Mouse (Mus musculus) adrenal gland, postnatal 25 days (tissue): ENCODE measurements around the gene Gm21987. TPM values are rescaled to one million over a fixed set of nuclear protein-coding genes. Genes with fewer than 3 reads are reported as not detected.

Experiments used
- DNase-seq: peaks from one replicate; pipeline ENCODE4 v3.0.0; 2021; ENCODE audit warnings: mixed read lengths
- total RNA-seq: library from RNA; stranded (reverse); gene quantifications from 2 replicates; pipeline ENCODE4 v1.2.3, GENCODE M21; 2021

Gene Gm21987
- total RNA-seq, 1 experiment from 2014 or later, result not detected

- DNase-seq, result no peak
Observed at GRCm38 (mm10) chr16:38349881-38350280, 3.0 kb downstream of the Gm21987 start.

GRCm38 (mm10) chr16:38350361-38350855 is 3.6 kb downstream of the Gm21987 start:
- no peak for DNase-seq

GRCm38 (mm10) chr16:38350939-38351338 is 4.1 kb downstream of the Gm21987 start:
- no peak for DNase-seq

- peak; percentile 45 for DNase-seq
Observed at GRCm38 (mm10) chr16:38352031-38352430, 5.2 kb downstream of the Gm21987 start.

- DNase-seq, result no peak
Observed at GRCm38 (mm10) chr16:38352851-38353250, 6.0 kb downstream of the Gm21987 start.

GRCm38 (mm10) chr16:38353642-38354041 is 6.8 kb downstream of the Gm21987 start:
- no peak for DNase-seq

- DNase-seq, result no peak
Observed at GRCm38 (mm10) chr16:38354185-38354913, 7.5 kb downstream of the Gm21987 start.

GRCm38 (mm10) chr16:38358256-38358812 is 11.5 kb downstream of the Gm21987 start:
- no peak for DNase-seq

- DNase-seq, result no peak
Observed at GRCm38 (mm10) chr16:38359241-38359640, 12.4 kb downstream of the Gm21987 start.

GRCm38 (mm10) chr16:38359857-38360256 is 13.0 kb downstream of the Gm21987 start:
- no peak for DNase-seq

GRCm38 (mm10) chr16:38360317-38360716 is 13.5 kb downstream of the Gm21987 start:
- no peak for DNase-seq

GRCm38 (mm10) chr16:38361933-38362332 is 15.1 kb downstream of the Gm21987 start, which contains the start of gene Popdc2:
Popdc2 (plus strand) TSS chr16:38362209.
- no peak for DNase-seq

- no peak for DNase-seq
Observed at GRCm38 (mm10) chr16:38362493-38363255, 15.8 kb downstream of the Gm21987 start.

- no peak for DNase-seq
Observed at GRCm38 (mm10) chr16:38363256-38363595, 16.4 kb downstream of the Gm21987 start.

GRCm38 (mm10) chr16:38363657-38364056 is 16.8 kb downstream of the Gm21987 start:
- no peak for DNase-seq

GRCm38 (mm10) chr16:38365390-38365789 is 18.6 kb downstream of the Gm21987 start:
- no peak for DNase-seq

GRCm38 (mm10) chr16:38366231-38366630 is 19.4 kb downstream of the Gm21987 start:
- DNase-seq, result no peak

GRCm38 (mm10) chr16:38368336-38368735 is 21.5 kb downstream of the Gm21987 start:
- DNase-seq, result peak; percentile 33

- no peak for DNase-seq
Observed at GRCm38 (mm10) chr16:38369000-38369399, 22.2 kb downstream of the Gm21987 start.

GRCm38 (mm10) chr16:38369431-38369830 is 22.6 kb downstream of the Gm21987 start:
- no peak for DNase-seq

GRCm38 (mm10) chr16:38369992-38370484 is 23.2 kb downstream of the Gm21987 start:
- no peak for DNase-seq

GRCm38 (mm10) chr16:38370633-38371374 is 24.0 kb downstream of the Gm21987 start:
- peak; percentile 30 for DNase-seq
